In genomic region chr3:51284375-51284774, GRCm38 (mm10) we compare ENCODE assay signal across 19 mouse cellular contexts. TPM values are rescaled to one million over a fixed set of nuclear protein-coding genes. Genes with fewer than 3 reads are reported as not detected.
DNase-seq lines count a peak whose midpoint lies in the region; ATAC-seq and TF ChIP-seq lines count a peak whose summit lies in the region.
"Had no signal": no experiment of that assay in that cellular context is flagged by ENCODE, and none has a peak within 500 bp of the region (broad histone marks: within the 10 kb centered on the region; RNA-seq: fewer than 3 reads in every experiment).

No protein-coding gene starts in this region.

- no peak for DNase-seq in heart, embryonic 10.5 days (ENCODE audit: low spot score)
- DNase-seq in heart, postnatal 14 days: no peak
- no peak for DNase-seq in lung, postnatal 4 days
- peak; percentile 42 for DNase-seq in heart, postnatal 0 days (ENCODE audit: low spot score)
- no peak for DNase-seq in Muller cell, postnatal 12 days (ENCODE audit: inconsistent ontology term)
- DNase-seq: adrenal gland, adult 2 months; adrenal gland, postnatal 25 days; cerebellum, adult 18-20 months; cerebellum, adult 9-11 months; cerebellum, postnatal 36 days; forebrain, postnatal 0 days; kidney, adult 2 months had no signal

- H3K4me1 ChIP-seq in heart, embryonic 10.5 days: peaks cover 5% of the 10 kb centered on the region; the same call in 1 of the 2 replicates
- peaks cover 2% of the 10 kb centered on the region; the same call in 1 of the 2 replicates for H3K4me1 ChIP-seq in lung, embryonic 16.5 days (replicated peaks; ENCODE audit: control insufficient read depth, insufficient read depth, low read length)
- H3K4me1 ChIP-seq in heart, postnatal 0 days (ENCODE audit: control insufficient read depth, insufficient read depth): peaks cover 12% of the 10 kb centered on the region
- H3K4me1 ChIP-seq: embryonic facial prominence, embryonic 10.5 days; forebrain, embryonic 13.5 days; hindbrain, embryonic 15.5 days had no signal

- H3K27ac ChIP-seq in heart, embryonic 10.5 days: 0 out of 2 replicates have a peak overlapping the region, but pooled peaks have one; percentile 42
- H3K27ac ChIP-seq in lung, embryonic 16.5 days (ENCODE audit: low read length): no peak overlapping the region
- peak overlapping the region; percentile 57 for H3K27ac ChIP-seq in heart, postnatal 0 days (ENCODE audit: low read depth)
- H3K27ac ChIP-seq: embryonic facial prominence, embryonic 10.5 days; forebrain, embryonic 13.5 days; hindbrain, embryonic 15.5 days had no signal

- no peak for TF ChIP-seq EP300 in heart, postnatal 0 days (IDR thresholded peaks at IDR 0.05; ENCODE audit: low read depth)

- H3K4me2 ChIP-seq in lung, embryonic 16.5 days (ENCODE audit: low read depth, low read length): no peak overlapping the region
- no peak overlapping the region for H3K4me2 ChIP-seq in heart, postnatal 0 days (ENCODE audit: low read depth, low read length)
- H3K4me2 ChIP-seq: forebrain, embryonic 13.5 days; hindbrain, embryonic 15.5 days had no signal

- no peak for TF ChIP-seq CTCF in heart, postnatal 0 days (IDR thresholded peaks at IDR 0.05; ENCODE audit: low read depth)

- H3K9ac ChIP-seq in lung, embryonic 16.5 days (ENCODE audit: low read length): peak overlapping the region; percentile 6; the same call in 1 of the 2 replicates
- H3K9ac ChIP-seq in heart, postnatal 0 days (replicated peaks; ENCODE audit: low read depth, low read length): no peak overlapping the region
- H3K9ac ChIP-seq: forebrain, embryonic 13.5 days; forebrain, postnatal 0 days; hindbrain, embryonic 15.5 days had no signal

- WGBS in heart, embryonic 10.5 days: 60% methylated on average over 1 of the region's 1 CpGs
- WGBS in lung, embryonic 16.5 days: 53% methylated on average over 1 of the region's 1 CpGs
- whole genome bisulfite sequencing in heart, postnatal 0 days: 27% methylated on average over 1 of the region's 1 CpGs

- no peak for ATAC-seq in lung, embryonic 16.5 days (ENCODE audit: low read depth)
- ATAC-seq in heart, postnatal 0 days (ENCODE audit: insufficient read depth, low read depth): peak; percentile 72
- ATAC-seq: forebrain, embryonic 13.5 days; forebrain, postnatal 0 days; intestine, embryonic 16.5 days had no signal

- H3K27me3 ChIP-seq in heart, embryonic 10.5 days (ENCODE audit: insufficient read depth, poor library complexity, severe bottlenecking): no peaks in the 10 kb centered on the region
- no peaks in the 10 kb centered on the region for H3K27me3 ChIP-seq in lung, embryonic 16.5 days (ENCODE audit: control insufficient read depth, insufficient read depth, low read depth, low read length)
- no peaks in the 10 kb centered on the region for H3K27me3 ChIP-seq in heart, postnatal 0 days (ENCODE audit: control insufficient read depth, insufficient read depth, low read length)
- H3K27me3 ChIP-seq: CH12.LX; forebrain, embryonic 13.5 days; hindbrain, embryonic 15.5 days had no signal

- H3K4me3 ChIP-seq in heart, embryonic 10.5 days: no peak overlapping the region
- H3K4me3 ChIP-seq in lung, embryonic 16.5 days (ENCODE audit: low read length): no peak overlapping the region
- H3K4me3 ChIP-seq in heart, postnatal 0 days (ENCODE audit: low read depth, low read length): no peak overlapping the region
- H3K4me3 ChIP-seq: embryonic facial prominence, embryonic 10.5 days; forebrain, embryonic 13.5 days; heart, adult 2 months; hindbrain, embryonic 15.5 days had no signal

- no peaks in the 10 kb centered on the region for H3K9me3 ChIP-seq in heart, embryonic 10.5 days
- H3K9me3 ChIP-seq in lung, embryonic 16.5 days (ENCODE audit: control insufficient read depth, low read length): no peaks in the 10 kb centered on the region
- H3K9me3 ChIP-seq in heart, postnatal 0 days (replicated peaks; ENCODE audit: control insufficient read depth, low read length): no peaks in the 10 kb centered on the region
- H3K9me3 ChIP-seq: embryonic facial prominence, embryonic 10.5 days; forebrain, embryonic 13.5 days; hindbrain, embryonic 15.5 days had no signal

- intact Hi-C loops in heart, postnatal 14 days (cut with DNase I): loop anchor here (5.0 kb wide), 2 partner anchors 52 to 123 kb away; partner anchors contain the start of gene Ndufc1

- H3K36me3 ChIP-seq in heart, embryonic 10.5 days: peaks cover 5% of the 10 kb centered on the region; the same call in 1 of the 2 replicates
- H3K36me3 ChIP-seq in lung, embryonic 16.5 days (ENCODE audit: control insufficient read depth, insufficient read depth, low read length): no peaks in the 10 kb centered on the region
- H3K36me3 ChIP-seq in heart, postnatal 0 days (replicated peaks; ENCODE audit: control insufficient read depth, insufficient read depth, low read length): 0 out of 2 replicates have a peak, but pooled peaks cover 6% of the 10 kb centered on the region
- H3K36me3 ChIP-seq: hindbrain, embryonic 15.5 days had no signal

RNA-seq across cellular contexts. Expression of gene Elf2, which starts 56.1 kb away (rescaled TPM):
- 40.1 and 43.5 TPM in 2 replicates for polyA plus RNA-seq in heart, embryonic 10.5 days (2016; fragmentation: Nextera tagmentation; extraction: Ambion mirVana)
- total RNA-seq in heart, postnatal 14 days (2021): 10 to 100 TPM; 72.0 to 72.9 TPM
- 68.4 and 74.5 TPM in 2 replicates for polyA plus RNA-seq in lung, embryonic 16.5 days (2015; fragmentation: Nextera tagmentation; extraction: Ambion mirVana)
- 84.0 and 104 TPM in 2 replicates for total RNA-seq in heart, postnatal 0 days (2014; rRNA removed; ENCODE audit: low replicate concordance)
- 40.7 and 46.5 TPM in 2 replicates for polyA plus RNA-seq in heart, postnatal 0 days (2015; fragmentation: Nextera tagmentation; extraction: Ambion mirVana)
